Mouse (Mus musculus): ENCODE measurements around the gene Btnl10. TPM values are rescaled to one million over a fixed set of nuclear protein-coding genes. Genes with fewer than 3 reads are reported as not detected.
A peak's percentile ranks its signal among the peaks of the same experiment; 100 is the strongest.

Gene Btnl10
- under 1 TPM in 1 of 2 experiments, not detected in 1; 0.12 TPM for total RNA-seq (2021)

GRCm38 (mm10) chr11:58917745-58918366, at the start of gene Btnl10:
Gene Btnl10, plus strand, starts transcription at chr11:58917908.
- no peak for DNase-seq
- intact Hi-C loops (cut with DNase I) = loop anchor here (10.0 kb wide), 1 partner anchor 513 kb away; no protein-coding TSS in a partner anchor

GRCm38 (mm10) chr11:58867954-58868330, 49.8 kb upstream of the Btnl10 start:
- intact Hi-C loops (cut with DNase I) = no loop called here
- DNase-seq = no peak

GRCm38 (mm10) chr11:58870961-58871360, 46.7 kb upstream of the Btnl10 start:
- no peak for DNase-seq
- intact Hi-C loops (cut with DNase I) = no loop called here

GRCm38 (mm10) chr11:58883756-58884155, 34.0 kb upstream of the Btnl10 start:
- peak in 1 of 2 experiments; percentile 8 for DNase-seq
- intact Hi-C loops (cut with DNase I) = no loop called here

- intact Hi-C loops (cut with DNase I) = no loop called here
- DNase-seq = no peak
Measured at GRCm38 (mm10) chr11:58890511-58890910, 27.2 kb upstream of the Btnl10 start.

- DNase-seq = no peak
- intact Hi-C loops (cut with DNase I) = no loop called here
Measured at GRCm38 (mm10) chr11:58894456-58894855, 23.3 kb upstream of the Btnl10 start.

- intact Hi-C loops (cut with DNase I) = no loop called here
- no peak for DNase-seq
Measured at GRCm38 (mm10) chr11:58897485-58897884, 20.2 kb upstream of the Btnl10 start.

GRCm38 (mm10) chr11:58901080-58901479, 16.6 kb upstream of the Btnl10 start:
- intact Hi-C loops (cut with DNase I) = no loop called here
- no peak for DNase-seq

- DNase-seq = peak; percentile 97 to 98
- intact Hi-C loops (cut with DNase I) = no loop called here
Measured at GRCm38 (mm10) chr11:58903511-58904409, 13.9 kb upstream of the Btnl10 start, which contains the start of gene Zfp39. Gene Zfp39, minus strand, starts transcription at chr11:58904225.

- intact Hi-C loops (cut with DNase I) = no loop called here
Measured at GRCm38 (mm10) chr11:58904410-58904718, 13.3 kb upstream of the Btnl10 start.

GRCm38 (mm10) chr11:58904838-58905237, 12.9 kb upstream of the Btnl10 start:
- DNase-seq = peak; percentile 10 to 29
- intact Hi-C loops (cut with DNase I) = no loop called here

More at GRCm38 (mm10) chr11:58904410-58904718, 13.3 kb upstream of the Btnl10 start:
- no peak for DNase-seq

GRCm38 (mm10) chr11:58913776-58914175, 3.9 kb upstream of the Btnl10 start:
- no peak for DNase-seq
- intact Hi-C loops (cut with DNase I) = loop anchor here (10.0 kb wide), 1 partner anchor 509 kb away; no protein-coding TSS in a partner anchor

- DNase-seq = peak; percentile 34 to 55
- intact Hi-C loops (cut with DNase I) = loop anchor here (10.0 kb wide), 1 partner anchor 510 kb away; no protein-coding TSS in a partner anchor
Measured at GRCm38 (mm10) chr11:58914461-58915028, 3.2 kb upstream of the Btnl10 start.

- peak; percentile 12 to 63 for DNase-seq
- intact Hi-C loops (cut with DNase I) = loop anchor here (10.0 kb wide), 1 partner anchor 512 kb away; no protein-coding TSS in a partner anchor
Measured at GRCm38 (mm10) chr11:58916879-58917744, 596 bp upstream of the Btnl10 start.

- intact Hi-C loops (cut with DNase I) = loop anchor here (10.0 kb wide), 1 partner anchor 514 kb away; no protein-coding TSS in a partner anchor
- DNase-seq = no peak
Measured at GRCm38 (mm10) chr11:58918759-58919158, 1.1 kb downstream of the Btnl10 start.

GRCm38 (mm10) chr11:58922420-58922819, 4.7 kb downstream of the Btnl10 start:
- no peak for DNase-seq
- intact Hi-C loops (cut with DNase I) = no loop called here

- no peak for DNase-seq
- intact Hi-C loops (cut with DNase I) = loop anchor here (5.0 kb wide), 1 partner anchor 371 kb away; no protein-coding TSS in a partner anchor
Measured at GRCm38 (mm10) chr11:58926651-58927050, 8.9 kb downstream of the Btnl10 start.

GRCm38 (mm10) chr11:58927053-58927452, 9.3 kb downstream of the Btnl10 start:
- intact Hi-C loops (cut with DNase I) = loop anchor here (5.0 kb wide), 1 partner anchor 370 kb away; no protein-coding TSS in a partner anchor
- DNase-seq = no peak

- peak; percentile 57 to 78 for DNase-seq
- intact Hi-C loops (cut with DNase I) = loop anchor here (5.0 kb wide), 1 partner anchor 369 kb away; no protein-coding TSS in a partner anchor
Measured at GRCm38 (mm10) chr11:58927790-58928651, 10.3 kb downstream of the Btnl10 start.

Measured in heart, postnatal 10 days (tissue).